Mouse (Mus musculus) lung, embryonic 16.5 days (tissue): ENCODE measurements at regions not wholly inside any gene's neighbourhood (a gene's known extent, or its start where the extent isn't known, plus 50 kb on each side); places are given as distances from the start of the nearest gene placed in this dataset.

ENCODE experiments used
- ATAC-seq: fragments of 200-750 bp; cut with Nextera tagmentation; 2 replicates; pipeline ENCODE4 v1.8.0; 2017; ENCODE audit warnings: low read depth, mild to moderate bottlenecking, moderate library complexity
- H3K27ac ChIP-seq: fragments of 300-500 bp; sonication (generic); 2 replicates; pipeline ENCODE4 v1.5.1; 2014; ENCODE audit warnings: mild to moderate bottlenecking, control low read depth, low read length
- H3K27me3 ChIP-seq: fragments of 300-500 bp; sonication (generic); 2 replicates; pipeline ENCODE4 v1.6.1; 2014; ENCODE audit warnings: low read depth, low read length, mixed read lengths; ENCODE audit not compliant: control insufficient read depth, insufficient read depth
- H3K36me3 ChIP-seq: fragments of 300-500 bp; sonication (generic); 2 replicates; pipeline ENCODE4 v1.6.1; 2014; ENCODE audit warnings: low read length; ENCODE audit not compliant: control insufficient read depth, insufficient read depth
- H3K4me1 ChIP-seq: fragments of 300-500 bp; sonication (generic); replicated peaks from 2 replicates; pipeline ENCODE4 v1.6.1; 2014; ENCODE audit warnings: low read length, mixed read lengths; ENCODE audit not compliant: control insufficient read depth, insufficient read depth
- H3K4me2 ChIP-seq: fragments of 300-500 bp; sonication (generic); 2 replicates; pipeline ENCODE4 v1.6.1; 2014; ENCODE audit warnings: low read depth, low read length, control low read depth
- H3K4me3 ChIP-seq: fragments of 300-500 bp; sonication (generic); 2 replicates; pipeline ENCODE4 v1.5.1; 2014; ENCODE audit warnings: mild to moderate bottlenecking, low read length, control low read depth
- H3K9ac ChIP-seq: fragments of 300-500 bp; sonication (generic); 2 replicates; pipeline ENCODE4 v1.6.1; 2014; ENCODE audit warnings: low read length, control low read depth
- H3K9me3 ChIP-seq: fragments of 300-500 bp; sonication (generic); 2 replicates; pipeline ENCODE4 v1.6.1; 2016; ENCODE audit warnings: low read length; ENCODE audit not compliant: control insufficient read depth
- WGBS: fragments of 180-500 bp; shearing (Covaris S2); extraction: QIAGEN DNeasy Blood & Tissue Kit; methylation state at CpG from one replicate; pipeline ENCODE4 v1.1.7; 2014; 5-methylcytosine and 5-hydroxymethylcytosine counted together

DNA sequence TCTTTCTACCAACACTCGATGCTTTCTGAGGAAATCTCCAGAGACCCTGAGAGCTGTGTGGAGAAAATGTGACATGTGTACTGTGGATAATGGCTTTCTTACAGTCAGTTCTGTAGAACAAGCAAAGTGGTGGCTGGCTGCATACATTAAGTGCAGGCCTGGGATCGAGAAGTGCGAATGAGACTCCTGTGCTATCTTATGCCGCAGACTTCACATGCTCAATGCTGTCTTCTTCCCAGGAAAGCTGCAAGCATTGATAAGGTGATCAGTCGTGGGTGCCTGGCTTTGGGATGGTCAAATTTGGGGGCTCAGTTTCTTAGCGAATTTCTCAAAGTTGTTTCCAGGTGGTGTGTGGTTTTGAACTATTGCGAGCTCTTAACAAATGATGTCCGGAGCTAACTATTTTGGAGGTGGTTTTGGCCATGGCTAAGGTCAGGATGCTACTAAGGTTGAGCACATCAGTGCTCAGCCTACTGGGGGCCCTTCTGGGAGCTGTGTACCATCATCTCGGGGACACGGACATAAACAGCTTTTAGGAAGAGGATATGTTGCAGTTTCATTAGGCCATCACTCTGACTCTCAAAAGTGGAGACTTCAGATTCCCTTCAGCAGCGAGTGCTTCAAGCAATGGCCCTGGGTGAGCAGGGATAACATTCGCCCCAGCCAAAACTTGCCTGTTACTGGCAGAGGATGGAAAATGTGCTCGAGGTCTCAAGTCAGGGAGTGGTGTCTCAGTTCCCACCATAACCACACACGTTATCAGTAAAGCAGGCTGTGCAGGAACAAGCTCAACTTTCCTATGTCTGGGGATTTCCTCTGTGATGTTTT lies 646.7 kb downstream of the Zfp706 start:
- Histone ChIP-seq H3K4me1 (peaks cover 17% of the 10 kb centered on the region), H3K27ac (peak overlapping the region; percentile 76), H3K4me3 (no peak overlapping the region), H3K27me3 (no peaks in the 10 kb centered on the region), H3K9me3 (no peaks in the 10 kb centered on the region), H3K4me2 (no peak overlapping the region), H3K9ac (no peak overlapping the region), H3K36me3 (no peaks in the 10 kb centered on the region)
- 57% methylated on average over 14 of the region's 14 CpGs for WGBS
- peak; percentile 64 for ATAC-seq

DNA sequence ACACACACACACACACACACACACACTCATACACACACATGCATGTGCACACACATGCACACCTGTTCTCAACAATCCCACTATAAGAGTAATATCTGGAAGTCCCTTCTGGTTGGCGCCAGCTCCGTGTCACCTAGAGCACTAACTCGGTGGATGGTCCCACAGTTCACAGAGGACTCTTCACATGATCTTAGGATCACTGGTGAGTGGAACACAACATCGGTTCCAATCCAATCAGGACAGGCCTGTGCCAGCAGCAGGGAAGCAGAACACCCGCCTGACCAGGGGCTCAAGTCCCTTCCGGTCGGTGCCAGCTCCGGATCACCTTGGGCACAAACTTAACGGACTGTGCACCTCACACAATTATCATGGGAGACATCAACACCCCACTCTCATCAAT lies 651.7 kb downstream of the Zfp706 start:
- Histone ChIP-seq H3K9ac (no peak overlapping the region), H3K4me1 (peaks cover 6% of the 10 kb centered on the region), H3K4me2 (no peak overlapping the region), H3K36me3 (no peaks in the 10 kb centered on the region), H3K27ac (no peak overlapping the region), H3K27me3 (no peaks in the 10 kb centered on the region), H3K9me3 (no peaks in the 10 kb centered on the region), H3K4me3 (no peak overlapping the region)
- no peak for ATAC-seq
- 93% methylated on average over 9 of the region's 9 CpGs for WGBS

DNA sequence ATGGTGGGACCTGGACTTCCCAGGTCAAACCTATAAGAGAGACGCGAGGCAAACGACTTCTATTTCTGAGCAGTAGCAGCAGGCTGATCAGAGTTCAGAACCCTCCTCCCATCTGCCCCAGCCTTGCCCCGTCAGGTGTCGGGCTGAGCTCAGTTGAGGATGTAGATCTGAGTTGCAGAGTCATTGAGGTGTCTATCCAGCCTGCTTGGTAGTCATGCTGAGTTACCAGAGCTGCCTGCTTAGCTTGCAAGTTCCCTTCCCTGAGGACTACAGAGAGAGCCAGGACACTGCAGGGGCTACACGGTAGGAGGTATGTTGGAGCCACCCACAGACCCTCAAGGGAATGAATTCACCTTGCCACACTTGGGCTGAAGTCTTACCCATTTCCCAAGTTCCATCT lies 653.0 kb downstream of the Zfp706 start:
- WGBS = 79% methylated on average over 6 of the region's 6 CpGs
- ATAC-seq = no peak

DNA sequence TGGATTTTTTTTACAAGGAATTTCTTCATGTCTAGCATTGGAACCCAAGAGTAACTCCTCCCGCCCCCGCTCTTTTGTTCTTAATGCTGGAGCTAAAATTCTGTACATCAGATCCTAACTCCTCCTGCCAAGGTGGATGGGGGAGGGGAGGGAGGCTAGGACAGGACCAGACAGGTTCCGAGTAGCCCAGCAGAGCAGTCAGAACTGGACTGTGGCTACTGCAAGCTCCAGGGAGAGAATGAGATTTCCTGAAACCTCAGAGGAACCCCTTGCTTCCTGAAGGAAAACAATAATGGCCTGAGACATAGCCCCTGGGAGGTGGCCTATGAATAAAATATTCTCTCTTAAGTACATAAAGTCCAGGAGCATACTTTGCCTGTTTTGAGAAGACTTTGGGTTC lies 653.8 kb downstream of the Zfp706 start:
- H3K9me3 ChIP-seq = no peaks in the 10 kb centered on the region
- no peaks in the 10 kb centered on the region for H3K36me3 ChIP-seq
- peak overlapping the region; percentile 27; the same call in 1 of the 2 replicates for H3K27ac ChIP-seq
- no peak overlapping the region for H3K4me2 ChIP-seq
- H3K9ac ChIP-seq = no peak overlapping the region
- no peak for ATAC-seq
- H3K27me3 ChIP-seq = no peaks in the 10 kb centered on the region
- peaks cover 1% of the 10 kb centered on the region for H3K4me1 ChIP-seq
- H3K4me3 ChIP-seq = no peak overlapping the region
- 80% methylated on average over 3 of the region's 3 CpGs for WGBS

More for the DNA sequence above, 653.0 kb downstream of the Zfp706 start:
- H3K4me3 ChIP-seq = no peak overlapping the region
- no peak overlapping the region for H3K27ac ChIP-seq
- no peaks in the 10 kb centered on the region for H3K36me3 ChIP-seq
- no peaks in the 10 kb centered on the region; the same call in 1 of the 2 replicates for H3K4me1 ChIP-seq
- no peaks in the 10 kb centered on the region for H3K9me3 ChIP-seq
- H3K4me2 ChIP-seq = no peak overlapping the region
- H3K9ac ChIP-seq = no peak overlapping the region
- H3K27me3 ChIP-seq = no peaks in the 10 kb centered on the region

DNA sequence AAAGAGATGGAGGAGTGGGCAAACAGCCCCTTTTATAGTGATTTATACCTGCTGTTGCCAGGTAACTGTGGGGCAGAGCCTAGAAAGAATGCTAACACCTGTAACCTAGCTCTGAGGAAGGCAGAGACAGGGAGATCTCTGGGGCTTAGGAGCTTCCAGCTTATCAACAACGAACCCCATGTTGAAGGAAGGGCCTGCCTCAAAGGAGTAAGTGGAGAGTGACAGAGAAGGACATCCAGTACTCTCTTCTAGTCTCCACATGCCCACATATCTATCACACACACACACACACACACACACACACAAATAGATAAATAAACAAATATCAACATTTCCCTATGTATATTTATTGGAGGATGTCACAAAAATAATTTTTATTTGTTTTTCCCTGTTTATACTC lies 654.6 kb downstream of the Zfp706 start:
- Histone ChIP-seq H3K36me3 (no peaks in the 10 kb centered on the region), H3K27ac (no peak overlapping the region), H3K9me3 (no peaks in the 10 kb centered on the region), H3K27me3 (no peaks in the 10 kb centered on the region), H3K4me1 (peaks cover 5% of the 10 kb centered on the region), H3K4me2 (no peak overlapping the region), H3K4me3 (no peak overlapping the region), H3K9ac (no peak overlapping the region)
- WGBS = 52% methylated on average over 1 of the region's 1 CpGs
- no peak for ATAC-seq

DNA sequence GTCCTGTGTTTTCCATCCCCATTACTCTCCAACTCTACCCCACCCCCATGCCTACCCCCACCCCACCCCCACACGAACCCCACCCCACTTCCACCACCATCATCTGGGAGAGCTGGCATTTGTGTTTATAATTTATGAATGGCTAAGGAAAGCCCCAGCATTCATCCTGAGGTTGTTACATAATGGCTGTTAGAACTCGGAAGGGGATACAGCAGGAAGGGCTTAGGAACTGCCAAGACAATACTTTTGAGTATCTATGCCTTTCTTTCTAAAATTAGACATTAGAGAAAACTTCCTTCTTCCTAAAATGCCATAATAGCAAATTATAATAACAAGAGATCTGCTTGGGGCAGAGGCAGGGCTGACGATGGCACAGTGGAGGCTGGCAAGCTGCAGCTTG lies 655.9 kb downstream of the Zfp706 start:
- H3K4me3 ChIP-seq = no peak overlapping the region
- ATAC-seq = peak; percentile 42

DNA sequence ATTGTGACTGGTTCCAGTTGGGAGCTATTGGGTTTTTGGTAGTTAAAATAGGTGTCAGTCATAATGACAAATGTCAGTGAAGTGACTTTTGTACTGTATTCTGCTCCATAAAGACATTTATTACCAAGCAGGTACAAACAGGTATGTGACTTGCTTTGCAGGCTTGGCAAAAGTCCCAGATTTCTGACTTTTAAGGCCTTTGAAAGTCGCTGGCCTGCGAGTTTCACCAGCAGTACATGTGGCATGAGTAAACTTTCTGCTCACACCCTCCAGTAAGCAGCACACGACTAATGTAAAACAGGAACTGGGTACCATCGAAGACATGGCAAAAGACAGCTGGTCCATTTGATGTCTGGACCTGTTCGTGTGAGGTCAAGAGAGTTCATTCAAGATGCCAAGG lies 659.2 kb downstream of the Zfp706 start:
- no peak overlapping the region for H3K4me2 ChIP-seq
- ATAC-seq = peak; percentile 12; the same call in 1 of the 2 replicates
- peaks cover 19% of the 10 kb centered on the region for H3K4me1 ChIP-seq
- H3K36me3 ChIP-seq = no peaks in the 10 kb centered on the region
- no peak overlapping the region for H3K4me3 ChIP-seq
- H3K27ac ChIP-seq = peak overlapping the region; percentile 82
- H3K9ac ChIP-seq = no peak overlapping the region
- no peaks in the 10 kb centered on the region for H3K9me3 ChIP-seq
- no peaks in the 10 kb centered on the region for H3K27me3 ChIP-seq
- WGBS = 53% methylated on average over 5 of the region's 5 CpGs

More for the DNA sequence above, 655.9 kb downstream of the Zfp706 start:
- no peaks in the 10 kb centered on the region for H3K36me3 ChIP-seq
- no peak overlapping the region for H3K9ac ChIP-seq
- no peak overlapping the region; the same call in 1 of the 2 replicates for H3K27ac ChIP-seq
- WGBS = 24% methylated on average over 3 of the region's 3 CpGs
- H3K9me3 ChIP-seq = no peaks in the 10 kb centered on the region
- H3K4me1 ChIP-seq = peaks cover 15% of the 10 kb centered on the region
- no peak overlapping the region for H3K4me2 ChIP-seq
- H3K27me3 ChIP-seq = no peaks in the 10 kb centered on the region

DNA sequence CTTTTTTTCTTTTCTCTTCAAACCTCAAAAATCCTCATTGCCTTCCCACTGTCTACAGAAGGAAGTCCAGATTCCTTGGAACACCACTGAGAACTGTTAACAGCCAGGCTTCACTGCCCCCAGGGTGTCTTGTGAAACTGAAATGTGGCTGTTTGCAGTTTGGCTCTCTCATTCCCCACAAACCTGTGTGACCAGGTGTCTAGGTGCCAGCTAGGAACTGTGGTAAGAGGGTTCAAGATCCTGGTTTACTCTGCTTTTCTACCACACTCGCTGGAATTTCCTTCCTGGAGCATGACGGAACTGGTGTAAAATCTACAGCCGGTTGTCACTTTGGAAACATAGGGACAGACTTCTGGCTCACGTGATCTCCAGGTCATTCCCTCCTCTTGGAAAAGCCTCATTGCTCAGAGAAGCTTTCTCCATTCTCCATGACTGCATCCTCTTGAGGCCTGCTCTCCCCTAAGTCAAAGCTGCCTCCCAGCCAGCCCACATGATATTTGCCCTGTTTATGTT lies 660.2 kb downstream of the Zfp706 start:
- Histone ChIP-seq H3K4me2 (no peak overlapping the region), H3K9ac (no peak overlapping the region), H3K4me1 (peaks cover 19% of the 10 kb centered on the region), H3K36me3 (no peaks in the 10 kb centered on the region), H3K27me3 (no peaks in the 10 kb centered on the region), H3K9me3 (no peaks in the 10 kb centered on the region), H3K27ac (peak overlapping the region; percentile 82), H3K4me3 (no peak overlapping the region)
- 32% methylated on average over 4 of the region's 4 CpGs for WGBS
- peak; percentile 59; the same call in 1 of the 2 replicates for ATAC-seq

DNA sequence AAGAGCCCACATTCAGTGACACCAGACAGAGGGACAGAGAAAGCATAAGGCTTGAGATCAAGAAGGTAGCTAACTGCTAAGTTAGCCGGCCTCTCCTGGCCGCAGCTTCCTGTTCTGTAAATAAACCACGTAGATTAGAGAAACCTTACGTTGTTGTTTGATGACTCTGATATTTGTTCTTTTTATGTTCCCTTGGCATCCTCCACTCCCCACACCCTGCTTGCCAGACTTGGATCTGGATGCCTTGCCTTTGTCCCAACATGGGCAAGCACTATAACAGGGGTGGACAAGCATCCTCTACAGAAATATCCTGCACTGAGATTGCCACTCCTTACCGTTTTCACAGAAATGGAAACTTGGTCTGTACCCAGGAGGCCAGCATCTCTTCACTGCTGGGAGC lies 661.4 kb downstream of the Zfp706 start:
- WGBS = 34% methylated on average over 5 of the region's 5 CpGs
- Histone ChIP-seq H3K36me3 (no peaks in the 10 kb centered on the region), H3K9me3 (no peaks in the 10 kb centered on the region), H3K4me1 (peaks cover 19% of the 10 kb centered on the region), H3K9ac (no peak overlapping the region), H3K27me3 (no peaks in the 10 kb centered on the region), H3K4me2 (no peak overlapping the region), H3K4me3 (no peak overlapping the region), H3K27ac (peak overlapping the region; percentile 54; the same call in 1 of the 2 replicates)
- no peak for ATAC-seq
